Mouse (Mus musculus): ENCODE measurements around the gene Cd1d1.
"Not testable (repeated sequence)": the region's sequence is repeated elsewhere in the genome, so short reads cannot be mapped to it uniquely, and the experiment has no call there.

The Cd1d1 gene

DNA sequence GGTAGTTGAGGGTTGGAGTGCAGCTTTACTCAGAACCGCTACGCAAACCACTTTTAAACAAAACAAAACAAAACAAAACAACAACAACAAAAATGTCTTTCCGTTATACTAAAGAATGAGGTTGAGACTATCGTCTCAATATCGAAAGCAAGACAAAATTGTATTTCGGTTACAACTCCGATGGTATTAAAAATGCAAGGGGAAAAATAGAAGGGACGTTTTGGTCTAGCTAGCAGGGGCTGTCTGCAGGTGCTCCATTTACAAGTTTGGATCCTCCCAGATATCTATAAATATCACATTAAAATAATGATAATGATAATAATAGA is at the start of gene Cd1d1:
Gene Cd1d1, minus strand, starts transcription at position 27 of the 326 bp plus-strand sequence.
- DNase-seq (ENCODE audit: low read depth in 1 of 2, low spot score in 2 of 2) = no peak

DNA sequence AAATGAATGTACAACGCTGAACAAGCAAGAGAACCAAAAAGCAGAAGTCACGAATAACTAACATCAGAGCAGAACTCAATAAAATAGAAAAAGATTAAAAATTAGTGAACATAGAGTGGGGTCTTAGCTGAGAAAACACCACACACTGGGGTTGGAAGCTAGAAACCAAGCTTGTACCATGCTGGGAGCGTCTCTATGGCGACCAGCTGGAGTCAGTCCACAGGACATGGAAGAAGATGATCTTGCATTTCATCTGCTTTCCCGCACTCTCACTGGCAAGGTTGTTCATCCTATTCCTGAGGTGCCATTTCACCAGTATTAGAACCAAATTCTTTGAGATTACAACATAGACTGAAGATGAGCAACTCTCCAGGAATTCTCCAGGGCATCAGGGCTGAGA is 48.6 kb upstream of the Cd1d1 start:
- DNase-seq (ENCODE audit: low read depth in 1 of 2, low spot score in 2 of 2) = no peak

DNA sequence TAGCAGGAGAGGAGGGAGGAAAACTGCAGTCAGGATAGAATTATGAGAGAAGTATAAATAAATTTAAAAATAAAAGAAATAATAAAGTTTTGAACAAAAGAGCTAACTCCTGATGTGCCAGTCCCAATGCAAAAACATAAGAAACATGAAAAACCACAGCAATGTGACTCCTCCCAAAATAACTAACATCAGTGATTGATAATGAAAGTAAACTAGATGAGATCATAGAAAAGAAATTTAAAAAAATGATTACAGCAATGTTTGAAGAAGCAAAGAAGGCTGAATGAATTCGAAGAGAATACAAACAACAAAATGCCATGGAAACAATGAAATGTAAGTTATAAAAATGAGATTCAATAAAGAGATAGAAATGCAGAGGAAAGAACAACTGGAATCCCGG is 42.5 kb upstream of the Cd1d1 start:
- DNase-seq (ENCODE audit: low read depth in 1 of 2, low spot score in 2 of 2) = no peak

DNA sequence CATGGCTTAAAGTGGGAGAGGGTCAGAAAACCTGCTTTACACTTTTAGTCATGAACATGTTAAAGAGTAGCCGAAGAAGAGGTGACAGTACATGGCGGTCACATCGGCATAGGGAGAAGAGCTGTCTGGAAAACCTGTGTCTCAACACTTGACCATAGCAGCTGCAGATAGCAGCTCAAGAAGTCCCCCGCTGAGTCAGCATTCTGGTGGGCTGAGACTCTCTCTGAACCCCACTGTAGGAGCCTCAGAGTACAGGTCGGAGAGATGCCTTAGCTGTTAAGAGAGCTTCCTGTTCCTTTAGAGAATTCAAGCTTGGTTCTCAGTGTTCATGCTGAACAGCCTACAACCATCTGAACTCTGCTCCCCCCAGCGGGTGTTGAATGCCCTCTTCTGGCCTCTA is 39.3 kb upstream of the Cd1d1 start:
- DNase-seq (ENCODE audit: low read depth in 1 of 2, low spot score in 2 of 2) = no peak

DNA sequence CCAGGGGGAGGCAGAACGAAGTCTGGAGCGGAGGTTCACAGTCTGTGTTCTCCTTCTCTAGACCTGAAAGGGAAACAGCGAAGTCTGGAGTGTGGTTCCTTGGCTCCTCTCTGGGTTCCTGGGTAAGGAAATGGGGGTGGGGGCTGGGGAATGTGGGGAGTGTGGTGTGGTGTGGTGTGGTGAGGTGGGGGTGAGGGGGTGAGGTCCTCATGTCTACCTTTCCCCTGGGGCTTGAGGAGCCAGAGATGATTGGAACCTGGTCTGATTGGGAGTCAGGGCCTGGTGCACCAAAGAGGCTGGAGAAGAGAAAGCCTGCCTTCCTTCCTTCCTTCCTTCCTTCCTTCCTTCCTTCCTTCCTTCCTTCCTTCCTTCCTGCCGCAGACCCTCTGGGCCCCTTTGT is 34.8 kb upstream of the Cd1d1 start:
- no peak for DNase-seq (ENCODE audit: low read depth in 1 of 2, low spot score in 2 of 2)

DNA sequence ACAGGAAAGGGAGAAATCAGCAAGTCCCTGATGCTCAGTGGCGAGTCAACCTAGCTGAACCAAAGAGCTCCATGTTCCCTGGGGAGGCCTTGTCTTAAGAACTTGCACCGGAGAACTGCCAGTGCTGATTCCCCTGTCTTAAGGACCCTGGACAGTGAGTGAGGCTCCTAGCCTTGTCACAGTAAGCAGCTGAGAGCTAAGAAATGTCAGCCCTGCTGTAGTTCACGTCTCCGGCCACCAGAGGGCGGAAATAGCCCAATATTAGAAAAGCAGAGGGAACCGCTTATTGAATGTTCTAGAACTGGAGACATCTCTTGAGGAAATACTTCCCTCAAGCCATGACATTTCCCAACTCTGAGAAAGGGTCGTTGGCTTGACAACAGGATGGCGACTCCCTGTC is 34.1 kb upstream of the Cd1d1 start:
- DNase-seq (ENCODE audit: low read depth in 1 of 2, low spot score in 2 of 2) = peak in 1 of 2 experiments; percentile 57

DNA sequence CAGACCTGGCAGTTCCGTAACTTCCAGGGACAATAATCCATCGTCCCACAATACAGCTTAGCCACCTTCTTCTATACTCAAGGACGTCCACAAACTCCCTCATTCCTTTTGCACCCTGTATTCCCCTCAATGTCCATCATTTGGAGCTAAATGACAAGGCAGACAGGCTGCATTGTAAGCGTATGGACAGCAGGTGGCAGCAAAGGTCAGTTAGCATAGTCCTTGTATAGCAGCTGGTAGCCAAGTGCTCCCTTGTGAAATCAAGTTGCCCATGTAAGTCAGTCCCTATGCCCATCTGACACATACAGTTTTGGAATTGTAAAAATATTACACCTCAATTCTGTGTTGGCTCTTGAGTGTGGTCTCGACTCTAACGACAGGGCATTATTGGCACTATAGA is 31.6 kb upstream of the Cd1d1 start:
- peak in 1 of 2 experiments; percentile 48 for DNase-seq (ENCODE audit: low read depth in 1 of 2, low spot score in 2 of 2)

DNA sequence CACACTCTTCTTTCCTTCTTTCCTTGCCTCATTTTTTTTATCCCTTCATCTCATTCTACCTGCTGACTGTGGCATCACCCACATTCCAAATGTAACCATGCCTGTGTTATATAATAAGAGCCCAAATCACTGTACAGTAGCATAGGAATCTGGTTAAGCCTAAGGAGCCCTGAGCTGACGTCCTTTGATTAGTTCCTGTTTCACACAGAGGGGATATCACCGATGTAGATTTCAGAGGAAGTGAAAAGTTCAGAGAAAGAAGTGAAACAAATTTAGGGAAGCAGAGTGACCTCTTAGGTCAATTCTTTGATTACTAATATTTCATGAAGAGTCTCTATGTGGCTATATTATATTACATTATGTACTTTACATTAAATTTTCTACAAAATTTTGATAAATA is 18.5 kb upstream of the Cd1d1 start:
- peak in 1 of 2 experiments; percentile 20 for DNase-seq (ENCODE audit: low read depth in 1 of 2, low spot score in 2 of 2)

DNA sequence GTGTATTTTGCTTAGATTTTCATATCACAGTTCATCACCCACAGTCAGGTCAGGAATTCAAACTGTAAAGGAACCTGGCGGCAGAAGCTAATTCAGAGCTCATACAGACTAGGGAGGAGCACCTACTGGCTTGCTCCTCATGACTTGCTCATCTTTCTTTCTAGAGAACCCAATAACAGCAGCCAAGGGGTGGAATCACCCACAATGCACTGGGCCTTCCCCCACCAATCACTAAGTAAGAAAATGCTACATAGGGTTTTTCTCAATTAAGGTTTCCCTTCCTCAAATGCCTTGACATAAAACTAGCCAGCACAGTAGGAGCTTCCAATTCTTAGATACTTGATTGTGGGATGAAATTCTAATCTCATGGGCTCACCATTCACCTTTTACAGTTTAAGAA is 17.8 kb upstream of the Cd1d1 start:
- DNase-seq (ENCODE audit: low read depth in 1 of 2, low spot score in 2 of 2) = no peak

DNA sequence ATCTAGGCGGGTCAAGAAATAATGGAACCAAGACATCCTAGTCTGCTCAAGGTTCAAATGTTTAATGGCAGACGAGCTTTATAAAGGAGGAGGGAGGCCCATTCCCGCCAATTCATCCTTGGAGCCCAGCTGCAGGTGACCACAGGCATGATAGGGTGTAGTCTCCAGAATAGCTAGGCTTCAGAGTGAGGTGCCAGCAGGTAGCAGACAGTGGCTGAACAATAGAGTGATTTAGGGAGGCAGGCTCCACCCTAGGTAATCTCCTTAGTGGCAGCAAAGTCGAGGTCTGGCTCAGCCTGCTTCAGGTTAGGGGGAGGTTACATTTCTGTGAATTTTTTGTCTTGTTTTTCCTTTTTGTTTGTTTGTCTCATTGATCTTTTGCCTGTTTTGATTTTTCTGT is 16.7 kb upstream of the Cd1d1 start:
- no peak for DNase-seq (ENCODE audit: low read depth in 1 of 2, low spot score in 2 of 2)

DNA sequence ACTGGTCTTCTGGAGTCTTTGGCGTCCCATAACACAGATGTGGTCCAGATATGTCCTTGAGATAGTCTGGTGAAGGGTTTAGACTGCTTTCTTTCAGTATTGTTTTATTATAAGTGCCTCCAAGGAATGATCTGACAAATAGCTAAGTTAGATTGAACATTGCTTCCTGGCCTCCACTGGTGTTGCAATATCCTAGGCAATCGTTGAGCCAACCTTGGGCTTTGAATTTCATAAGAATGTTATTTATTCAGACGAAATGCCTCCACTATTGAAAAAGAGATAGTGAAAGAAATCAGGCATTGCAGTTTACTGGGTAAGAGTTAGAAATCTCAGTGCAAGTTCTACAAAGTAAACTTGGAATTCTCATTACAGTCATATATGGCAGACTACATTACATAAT is 13.2 kb upstream of the Cd1d1 start:
- DNase-seq (ENCODE audit: low read depth in 1 of 2, low spot score in 2 of 2) = not testable (repeated sequence)

DNA sequence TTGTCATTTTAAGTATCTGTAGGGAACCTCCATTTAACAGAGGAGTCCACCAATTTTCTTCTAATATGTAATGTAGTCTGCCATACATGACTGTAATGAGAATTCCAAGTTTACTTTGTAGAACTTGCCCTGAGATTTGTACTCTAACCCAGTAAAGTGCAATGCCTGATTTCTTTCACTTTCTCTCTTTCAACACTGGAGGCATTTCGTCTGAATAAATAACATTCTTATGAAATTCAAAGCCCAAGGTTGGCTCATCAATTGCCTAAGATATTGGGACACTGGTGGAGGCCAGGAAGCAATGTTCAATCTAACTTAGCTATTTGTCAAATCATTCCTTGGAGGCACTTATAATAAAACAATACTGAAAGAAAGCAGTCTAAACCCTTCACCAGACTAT is 9.0 kb upstream of the Cd1d1 start:
- not testable (repeated sequence) for DNase-seq (ENCODE audit: low read depth in 1 of 2, low spot score in 2 of 2)

DNA sequence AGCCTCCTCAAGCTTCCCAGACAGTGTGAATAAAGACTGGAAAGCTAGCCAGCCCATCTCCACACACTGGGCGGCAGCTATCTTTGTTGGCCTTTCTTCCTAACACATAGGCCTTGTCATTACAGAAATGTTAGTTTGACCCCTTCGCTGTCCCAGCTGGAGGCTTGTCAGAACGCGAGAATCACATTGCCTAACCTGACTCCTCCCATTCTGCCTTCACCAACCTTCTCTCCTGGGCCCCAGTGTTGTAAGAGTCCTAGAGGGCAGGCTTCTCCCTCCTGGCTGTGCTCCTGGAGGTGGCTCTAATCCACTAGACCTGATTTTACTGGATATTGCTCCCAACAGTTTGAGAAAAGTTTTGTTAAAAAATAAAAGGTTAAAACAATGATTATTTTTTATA is 1.4 kb upstream of the Cd1d1 start:
- DNase-seq (ENCODE audit: low read depth in 1 of 2, low spot score in 2 of 2) = no peak

DNA sequence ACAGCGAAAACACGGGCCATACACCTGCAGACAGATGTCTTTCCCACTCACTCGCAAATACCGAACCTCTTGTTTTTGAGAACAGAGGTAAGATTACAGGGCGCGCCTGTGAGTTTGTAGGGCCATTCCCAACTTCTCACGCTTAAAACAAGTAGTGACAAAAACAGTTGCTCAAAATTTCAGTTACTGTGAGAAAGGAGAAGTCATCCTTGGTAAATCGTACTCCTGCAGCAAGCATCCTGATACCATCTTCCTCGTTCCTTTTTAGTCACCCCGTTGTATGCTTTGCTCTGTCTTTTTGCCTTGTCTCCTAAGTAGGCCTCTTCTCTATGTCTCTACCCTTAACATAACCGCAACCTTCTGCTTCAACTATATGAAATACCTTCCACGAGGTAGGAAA is 810 bp upstream of the Cd1d1 start:
- DNase-seq (ENCODE audit: low read depth in 1 of 2, low spot score in 2 of 2) = no peak

DNA sequence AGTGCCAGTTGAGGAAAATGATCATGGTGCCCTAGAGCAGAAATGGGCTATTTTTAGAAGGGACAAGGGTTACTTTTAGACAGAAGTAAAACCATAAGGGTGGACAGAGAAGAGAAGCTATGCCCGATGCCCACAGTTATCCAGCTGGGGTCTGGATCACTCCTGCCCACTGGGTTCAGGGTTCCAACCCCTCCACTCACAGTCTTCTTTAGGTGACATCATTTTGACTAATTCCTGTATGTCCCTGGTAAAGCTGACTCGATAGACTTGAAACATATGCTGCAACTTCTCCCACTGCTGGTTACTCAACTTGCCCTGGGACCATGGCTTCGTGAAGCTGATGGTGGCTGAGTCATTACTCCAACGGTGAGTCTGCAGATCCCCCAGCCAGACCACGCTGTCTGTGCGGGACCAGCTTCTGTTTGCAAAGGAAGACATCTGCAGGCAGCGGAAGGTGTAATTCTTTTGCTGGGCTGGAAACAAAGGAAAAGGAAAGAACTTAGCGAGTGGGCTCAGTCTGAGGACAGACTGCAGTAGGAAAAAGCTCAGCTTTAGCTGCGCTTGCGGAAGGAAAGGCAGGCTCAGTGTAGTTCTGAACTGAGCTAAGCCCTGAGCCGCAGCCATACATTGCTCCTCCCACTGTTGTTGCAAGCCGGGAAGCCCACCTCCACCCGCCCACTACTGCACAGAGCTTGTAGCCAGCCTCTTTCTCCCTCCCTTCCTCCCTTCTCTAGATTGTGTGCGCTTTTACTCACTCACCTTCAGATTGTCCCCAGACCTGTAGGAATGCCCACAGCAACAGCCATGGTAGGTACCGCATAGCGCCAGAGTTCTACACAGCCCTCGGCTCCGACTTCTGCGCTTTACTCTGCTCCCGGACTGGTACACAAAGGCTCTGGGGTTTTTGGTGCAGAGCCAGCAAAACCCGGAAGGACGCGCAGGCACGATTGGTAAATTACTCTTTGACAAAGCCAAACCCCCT is 517 bp downstream of the Cd1d1 start:
- DNase-seq (ENCODE audit: low read depth in 1 of 2, low spot score in 2 of 2) = peak; percentile 48 to 49

DNA sequence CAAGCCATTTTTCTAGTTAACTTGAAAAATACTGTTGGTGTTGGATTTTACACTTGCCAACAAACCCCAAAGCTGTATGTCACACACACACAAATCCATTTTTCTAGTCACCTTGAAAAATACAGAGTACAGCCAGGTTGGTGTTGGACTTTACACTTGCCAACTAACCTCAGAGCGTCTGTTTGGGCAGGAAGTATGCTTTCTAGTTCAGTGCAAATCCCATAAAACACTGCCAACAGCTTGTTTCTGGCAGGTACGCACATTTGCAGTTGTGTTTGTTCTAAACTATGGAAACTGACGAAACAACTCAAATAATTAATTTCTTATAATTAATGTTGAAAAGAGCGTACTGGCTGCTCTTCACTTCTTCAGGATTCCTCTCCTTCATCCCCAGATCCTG is 3.1 kb downstream of the Cd1d1 start:
- DNase-seq (ENCODE audit: low read depth in 1 of 2, low spot score in 2 of 2) = no peak

DNA sequence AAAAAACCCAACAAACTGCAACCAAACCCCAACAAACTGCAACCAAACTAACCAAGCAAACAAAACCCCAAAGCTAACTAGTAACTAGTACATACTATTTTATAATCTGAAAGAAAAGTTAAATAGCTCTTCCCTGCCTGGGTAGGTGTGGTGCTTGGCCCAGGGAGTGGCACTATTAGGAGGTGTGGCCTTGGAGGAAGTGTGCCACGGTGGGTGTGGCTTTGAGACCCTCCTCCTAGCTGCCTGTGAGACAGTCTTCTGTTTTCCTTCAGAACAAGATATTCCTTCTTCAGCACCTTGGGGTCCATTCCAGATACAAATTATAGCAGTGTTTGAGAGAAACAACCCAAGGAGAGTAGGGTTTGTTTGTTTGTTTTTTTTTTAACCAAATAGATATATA is 3.9 kb downstream of the Cd1d1 start:
- DNase-seq (ENCODE audit: low read depth in 1 of 2, low spot score in 2 of 2) = no peak

DNA sequence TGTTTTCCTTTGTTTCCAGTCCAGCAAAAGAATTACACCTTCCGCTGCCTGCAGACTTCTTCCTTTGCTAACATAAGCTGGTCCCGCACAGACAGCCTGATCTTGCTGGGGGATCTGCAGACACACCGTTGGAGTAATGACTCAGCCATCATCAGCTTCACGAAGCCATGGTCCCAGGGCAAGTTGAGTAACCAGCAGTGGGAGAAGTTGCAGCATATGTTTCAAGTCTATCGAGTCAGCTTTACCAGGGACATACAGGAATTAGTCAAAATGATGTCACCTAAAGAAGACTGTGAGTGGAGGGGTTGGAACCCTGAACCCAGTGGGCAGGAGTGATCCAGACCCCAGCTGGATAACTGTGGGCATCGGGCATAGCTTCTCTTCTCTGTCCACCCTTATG is 12.3 kb downstream of the Cd1d1 start:
- not testable (repeated sequence) for DNase-seq (ENCODE audit: low read depth in 1 of 2, low spot score in 2 of 2)

DNA sequence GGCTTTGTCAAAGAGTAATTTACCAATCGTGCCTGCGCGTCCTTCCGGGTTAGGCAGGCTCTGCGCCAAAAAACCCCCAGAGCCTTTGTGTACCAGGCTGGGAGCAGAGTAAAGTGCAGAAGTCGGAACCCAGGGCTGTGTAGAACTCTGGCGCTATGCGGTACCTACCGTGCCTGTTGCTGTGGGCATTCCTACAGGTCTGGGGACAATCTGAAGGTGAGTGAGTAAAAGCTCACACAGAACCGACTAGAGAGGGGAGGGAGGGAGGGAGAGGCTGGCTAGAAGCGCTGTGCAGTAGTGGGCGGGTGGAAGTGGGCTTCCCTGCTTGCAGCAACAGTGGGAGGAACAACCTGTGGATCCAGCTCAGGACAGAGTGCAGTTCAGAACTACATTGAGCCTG is 12.8 kb downstream of the Cd1d1 start:
- no peak for DNase-seq (ENCODE audit: low read depth in 1 of 2, low spot score in 2 of 2)

DNA sequence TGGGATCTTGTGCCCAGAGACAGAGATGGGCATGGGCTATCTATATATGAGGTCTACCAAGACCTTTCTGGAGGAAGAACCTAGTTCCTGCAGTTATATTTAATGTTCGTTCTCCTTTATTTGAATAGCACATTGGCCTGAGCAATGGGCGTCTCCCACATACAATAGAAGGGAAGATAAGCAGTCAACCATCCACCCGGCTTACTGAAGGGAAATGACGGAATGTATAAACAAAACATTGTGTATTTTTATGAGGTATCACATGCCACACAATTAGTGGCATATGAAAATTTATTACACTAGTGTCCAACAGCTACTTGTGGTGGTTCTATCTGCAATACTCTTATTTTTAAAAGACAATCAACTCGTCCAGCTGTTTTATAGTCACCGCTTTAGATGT is 15.9 kb downstream of the Cd1d1 start:
- no peak for DNase-seq (ENCODE audit: low read depth in 1 of 2, low spot score in 2 of 2)

DNA sequence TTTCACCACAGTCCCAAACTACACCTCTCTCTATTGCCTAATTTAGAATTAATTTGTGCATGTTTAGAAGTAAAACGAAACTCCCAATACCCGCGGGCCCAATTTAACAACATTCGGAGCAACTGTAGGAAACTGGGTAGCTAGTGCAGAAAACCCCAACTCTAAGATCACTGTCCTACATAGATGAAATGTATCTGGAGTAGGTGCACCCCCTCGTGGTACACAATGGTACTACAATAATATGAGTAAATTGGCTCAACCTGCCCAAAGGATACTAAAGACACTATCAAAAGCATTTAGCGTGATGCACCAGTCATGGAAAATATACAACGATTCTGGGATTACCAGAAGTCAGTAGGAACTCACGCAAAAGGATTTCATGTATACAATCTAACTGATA is 22.7 kb downstream of the Cd1d1 start:
- peak in 1 of 2 experiments; percentile 13 for DNase-seq (ENCODE audit: low read depth in 1 of 2, low spot score in 2 of 2)

DNA sequence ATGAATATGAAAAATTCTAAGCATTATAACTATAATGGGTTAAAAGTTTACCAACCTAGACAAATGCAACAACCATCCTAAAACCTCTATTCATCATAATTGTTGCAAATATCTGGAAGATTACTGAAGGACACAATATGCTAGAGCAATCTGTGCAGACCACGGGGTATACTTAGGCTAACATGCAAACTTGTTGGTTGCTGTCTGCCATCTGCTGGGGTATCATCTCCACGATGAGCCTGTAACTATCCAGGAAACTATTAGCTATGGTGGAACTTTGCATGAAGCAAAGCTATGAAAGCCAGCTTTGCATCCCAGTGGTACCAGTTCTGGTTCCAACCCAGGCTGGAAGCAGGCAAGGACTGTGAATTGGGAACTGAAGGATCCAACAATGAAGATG is 24.1 kb downstream of the Cd1d1 start:
- DNase-seq (ENCODE audit: low read depth in 1 of 2, low spot score in 2 of 2) = no peak

Data from monocyte, adult 2 months (primary cell).